Mouse (Mus musculus) right cerebral cortex, postnatal 10 days (tissue): Measurements from ENCODE around the gene Ucn.

Experiments used
- DNase-seq, 2 experiments: peaks; one replicate each; pipeline ENCODE4 v3.0.0; 2021; ENCODE audit warnings: low spot score in 2 of 2

Gene Ucn

GRCm38 (mm10) chr5:31138241-31138967, at the start of gene Ucn:
TSS of gene Ucn (minus strand) at chr5:31138829.
- DNase-seq = peak in 1 of 2 experiments; percentile 37

GRCm38 (mm10) chr5:31183678-31184077, 45.0 kb upstream of the Ucn start:
- DNase-seq = no peak

DNA sequence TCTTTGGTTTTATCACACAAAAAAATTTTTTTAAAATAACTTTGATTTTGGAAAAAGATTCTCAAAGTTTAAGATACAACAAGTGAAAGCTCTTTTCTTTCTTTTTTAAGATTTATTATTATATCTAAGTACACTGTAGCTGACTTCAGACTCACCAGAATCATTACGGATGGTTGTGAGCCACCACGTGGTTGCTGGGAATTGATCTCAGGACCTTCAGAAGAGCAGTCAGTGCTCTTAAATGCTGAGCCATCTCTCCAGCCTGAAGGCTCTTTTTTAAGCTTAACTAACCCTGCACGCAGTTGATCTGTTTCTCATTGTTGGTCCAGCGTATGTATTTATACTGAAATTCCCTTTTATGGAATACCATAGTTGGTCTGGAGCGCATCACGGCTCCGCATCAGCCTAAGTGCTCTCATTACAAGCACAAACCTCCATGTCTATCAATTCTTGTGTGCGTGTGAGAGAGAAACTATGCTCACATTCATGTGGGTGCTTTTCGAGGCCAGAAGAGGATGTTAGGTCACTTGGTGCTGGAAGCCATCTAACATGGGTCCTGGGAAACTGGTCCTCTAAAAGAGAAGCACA, 42.6 kb upstream of the Ucn start:
- DNase-seq = no peak

- DNase-seq = peak; percentile 97 to 98
These were observed 41.4 kb upstream of the Ucn start, which contains the start of the genes Gm29609 and Gtf3c2 for GRCm38 (mm10) chr5:31179766-31180630. TSS of gene Gm29609 (minus strand) at chr5:31179911. TSS of gene Gtf3c2 (minus strand) at chr5:31180144.

DNA sequence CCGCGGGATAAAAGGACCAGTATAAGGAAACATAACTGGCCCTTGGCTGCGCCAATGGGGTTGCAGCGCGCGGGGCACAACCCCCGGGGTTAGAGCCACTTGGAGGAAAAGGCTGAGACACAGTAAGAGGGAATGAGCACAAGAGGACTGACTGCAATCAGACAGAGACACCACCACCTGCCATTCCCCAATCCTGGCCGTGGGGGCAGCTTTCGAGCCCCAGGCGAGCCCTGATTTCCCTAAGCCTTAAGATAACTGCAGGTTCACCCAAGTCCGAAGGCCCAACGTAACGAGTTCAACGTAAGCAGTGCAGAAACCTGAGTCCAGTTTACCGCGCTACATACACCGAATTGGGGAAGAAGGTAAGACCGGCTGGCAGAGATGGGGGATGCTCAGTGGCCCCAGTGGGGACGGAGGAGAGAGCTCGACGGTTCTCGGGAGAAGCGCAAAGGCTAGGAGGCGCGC, 40.7 kb upstream of the Ucn start:
- peak; percentile 51 to 64 for DNase-seq

- DNase-seq = no peak
These were observed 30.0 kb upstream of the Ucn start for GRCm38 (mm10) chr5:31168630-31169029.

- DNase-seq = no peak
These were observed 26.2 kb upstream of the Ucn start for GRCm38 (mm10) chr5:31164878-31165277.

GRCm38 (mm10) chr5:31162462-31162861, 23.8 kb upstream of the Ucn start:
- no peak for DNase-seq

- peak; percentile 88 to 93 for DNase-seq
These were observed 15.5 kb upstream of the Ucn start, which contains the start of gene Mpv17 for GRCm38 (mm10) chr5:31154152-31154553. TSS of gene Mpv17 (minus strand) at chr5:31154251.

DNA sequence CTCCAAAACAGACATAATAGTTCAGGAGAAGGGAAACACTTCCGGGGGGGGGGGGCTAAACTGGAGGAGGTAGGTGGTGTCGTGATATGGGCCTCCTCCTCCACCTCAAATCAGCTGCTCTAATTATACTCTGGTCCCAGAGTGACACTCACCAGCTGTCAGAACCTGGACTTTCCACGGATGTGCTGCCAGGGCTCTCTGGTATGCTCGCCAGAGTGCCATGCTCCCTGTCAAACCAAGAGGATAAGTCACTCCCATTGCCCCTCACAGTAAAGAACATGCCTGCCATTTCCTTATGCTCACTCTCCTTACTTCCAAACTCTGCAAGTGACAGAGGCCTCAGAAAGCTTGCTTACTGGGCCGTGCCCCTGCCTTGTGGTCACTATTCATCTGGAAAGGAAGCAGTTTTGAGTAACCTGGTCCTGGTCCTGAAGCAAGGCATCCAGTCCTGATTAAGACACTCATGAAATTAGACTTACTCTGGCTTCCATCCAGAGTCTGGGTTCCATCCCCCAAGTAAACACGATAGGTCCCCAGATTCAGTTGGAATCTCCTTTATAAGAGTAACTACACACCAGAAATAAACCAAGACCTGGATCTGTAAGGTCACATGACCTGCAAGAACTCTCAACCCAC, 15.0 kb upstream of the Ucn start:
- peak in 1 of 2 experiments; percentile 30 for DNase-seq

GRCm38 (mm10) chr5:31151746-31152145, 13.1 kb upstream of the Ucn start:
- DNase-seq = no peak

GRCm38 (mm10) chr5:31149781-31150180, 11.2 kb upstream of the Ucn start:
- no peak for DNase-seq

- no peak for DNase-seq
These were observed 368 bp upstream of the Ucn start for GRCm38 (mm10) chr5:31138968-31139425.

DNA sequence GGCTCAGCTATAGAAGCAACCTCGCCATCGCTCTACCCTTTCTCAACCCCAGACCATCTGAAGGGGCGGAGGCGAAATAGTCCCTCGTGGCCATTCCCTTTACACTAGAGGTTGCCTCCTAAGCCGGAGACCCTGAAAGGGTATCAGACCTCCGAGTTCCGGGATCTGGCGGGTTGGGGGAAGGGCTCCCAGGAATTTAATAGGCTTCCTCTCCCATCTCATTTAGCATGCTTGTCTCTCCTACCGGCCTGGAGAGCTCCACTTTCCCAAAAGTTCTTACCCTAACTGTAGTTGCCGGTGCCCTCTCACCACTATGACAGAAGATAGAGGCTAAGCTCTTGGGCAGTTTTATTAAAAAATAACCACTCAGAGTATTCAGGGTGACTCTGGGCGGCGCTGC, 971 bp downstream of the Ucn start:
- DNase-seq = no peak

GRCm38 (mm10) chr5:31136730-31137424, 1.8 kb downstream of the Ucn start:
- DNase-seq = peak in 1 of 2 experiments; percentile 32

GRCm38 (mm10) chr5:31126050-31126449, 12.6 kb downstream of the Ucn start:
- DNase-seq = no peak

GRCm38 (mm10) chr5:31123481-31123880, 15.1 kb downstream of the Ucn start:
- DNase-seq = no peak

GRCm38 (mm10) chr5:31121111-31121510, 17.5 kb downstream of the Ucn start:
- peak; percentile 43 to 74 for DNase-seq

- no peak for DNase-seq
These were observed 21.7 kb downstream of the Ucn start for GRCm38 (mm10) chr5:31116912-31117311.

- no peak for DNase-seq
These were observed 22.3 kb downstream of the Ucn start, which contains the start of gene Trim54 for GRCm38 (mm10) chr5:31116354-31116753. TSS of gene Trim54 (plus strand) at chr5:31116712.

GRCm38 (mm10) chr5:31110781-31111180, 27.8 kb downstream of the Ucn start:
- DNase-seq = no peak
